Mouse (Mus musculus): ENCODE measurements around the gene Auts2. TPM values are rescaled to one million over a fixed set of nuclear protein-coding genes. Genes with fewer than 3 reads are reported as not detected.

Gene Auts2
- polyA plus RNA-seq, 1 experiment from 2014 or later: 0.23 TPM

- in situ Hi-C loops (cut with MboI; ENCODE audit: low pct_unique_long_range_greater_than_20kb): no loop called here
Observed at GRCm38 (mm10) chr5:131850632-131851335, 692.4 kb downstream of the Auts2 start.

DNA sequence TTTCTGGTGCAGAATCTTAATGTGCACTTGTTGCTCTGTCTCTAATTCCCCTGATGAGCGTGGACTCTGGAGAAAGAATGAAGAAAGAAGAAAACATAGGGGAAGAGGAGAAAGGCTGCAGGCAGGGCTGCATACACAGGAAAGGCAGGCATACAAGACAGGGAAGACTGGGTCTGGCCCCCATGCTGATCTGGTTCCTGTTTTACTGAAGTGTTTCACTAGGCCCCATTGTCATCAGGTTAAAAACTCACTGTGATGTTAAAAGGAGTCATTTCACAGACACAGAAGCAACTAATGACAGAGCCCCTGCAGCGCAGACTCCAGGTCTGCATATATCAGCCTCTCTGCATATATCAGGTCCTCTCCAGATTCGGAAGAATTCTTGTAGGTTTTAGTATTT, 693.5 kb downstream of the Auts2 start:
- no peak for ATAC-seq

More at GRCm38 (mm10) chr5:131850632-131851335, 692.4 kb downstream of the Auts2 start:
- TF ChIP-seq CTCF (IDR thresholded peaks at IDR 0.05): no peak
- H3K27me3 ChIP-seq: no peaks in the 10 kb centered on the region
- POLR2A ChIA-PET: no interaction called here
- DNase-seq (ENCODE audit: low read depth, low spot score) (no peak), ATAC-seq (no peak)
- CTCF ChIA-PET: no interaction called here

GRCm38 (mm10) chr5:131844519-131844800, 698.7 kb downstream of the Auts2 start:
- no peak for TF ChIP-seq CTCF (IDR thresholded peaks at IDR 0.05)
- ChIA-PET POLR2A (no interaction called here), CTCF (no interaction called here)
- DNase-seq (ENCODE audit: low read depth, low spot score) (no peak), ATAC-seq (no peak)
- in situ Hi-C loops (cut with MboI; ENCODE audit: low pct_unique_long_range_greater_than_20kb): no loop called here
- no peaks in the 10 kb centered on the region for H3K27me3 ChIP-seq

More for the DNA sequence above, 693.5 kb downstream of the Auts2 start:
- no peak for DNase-seq (ENCODE audit: low read depth, low spot score)
- in situ Hi-C loops (cut with MboI; ENCODE audit: low pct_unique_long_range_greater_than_20kb): no loop called here
- ChIA-PET CTCF (no interaction called here), POLR2A (no interaction called here)
- no peaks in the 10 kb centered on the region for H3K27me3 ChIP-seq
- no peak for TF ChIP-seq CTCF (IDR thresholded peaks at IDR 0.05)

DNA sequence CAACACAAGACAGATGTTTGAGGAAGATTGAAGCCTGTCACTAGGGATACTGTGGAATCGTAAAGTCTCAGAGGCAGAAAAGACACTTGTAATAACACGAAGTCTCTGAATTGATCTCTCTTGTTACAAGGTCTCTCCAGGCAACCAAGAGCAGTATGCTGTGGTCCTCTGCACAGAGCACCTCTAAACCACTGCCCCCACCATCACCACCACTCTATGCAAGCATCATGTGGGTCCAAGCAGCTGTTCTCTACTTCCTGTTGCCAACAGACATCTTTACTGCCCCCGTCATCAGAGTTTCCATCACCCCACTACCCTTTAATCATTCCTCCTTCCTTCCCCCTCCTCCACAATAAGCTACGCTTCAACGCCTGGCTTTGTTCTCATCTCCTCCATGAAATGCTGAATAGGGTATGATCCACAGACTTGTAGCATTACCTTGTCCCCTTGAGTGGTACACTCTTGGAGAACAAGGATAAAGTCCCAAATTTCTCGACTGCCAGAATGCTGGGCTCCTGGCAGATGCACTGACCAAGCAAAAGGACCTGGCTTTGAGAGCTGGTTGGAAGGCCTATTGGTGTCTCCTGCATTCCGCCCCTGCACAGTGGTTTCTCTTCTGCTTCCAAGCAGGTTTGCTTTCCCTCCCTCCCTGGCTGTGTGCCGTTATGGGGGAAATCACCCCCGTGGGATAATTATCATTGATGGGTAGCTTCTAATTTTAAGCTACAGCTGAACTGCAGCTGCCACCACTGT, 699.2 kb downstream of the Auts2 start:
- ATAC-seq: no peak
- H3K27me3 ChIP-seq: no peaks in the 10 kb centered on the region
- DNase-seq (ENCODE audit: low read depth, low spot score): no peak
- in situ Hi-C loops (cut with MboI; ENCODE audit: low pct_unique_long_range_greater_than_20kb): no loop called here
- ChIA-PET CTCF (no interaction called here), POLR2A (no interaction called here)
- no peak for TF ChIP-seq CTCF (IDR thresholded peaks at IDR 0.05)

DNA sequence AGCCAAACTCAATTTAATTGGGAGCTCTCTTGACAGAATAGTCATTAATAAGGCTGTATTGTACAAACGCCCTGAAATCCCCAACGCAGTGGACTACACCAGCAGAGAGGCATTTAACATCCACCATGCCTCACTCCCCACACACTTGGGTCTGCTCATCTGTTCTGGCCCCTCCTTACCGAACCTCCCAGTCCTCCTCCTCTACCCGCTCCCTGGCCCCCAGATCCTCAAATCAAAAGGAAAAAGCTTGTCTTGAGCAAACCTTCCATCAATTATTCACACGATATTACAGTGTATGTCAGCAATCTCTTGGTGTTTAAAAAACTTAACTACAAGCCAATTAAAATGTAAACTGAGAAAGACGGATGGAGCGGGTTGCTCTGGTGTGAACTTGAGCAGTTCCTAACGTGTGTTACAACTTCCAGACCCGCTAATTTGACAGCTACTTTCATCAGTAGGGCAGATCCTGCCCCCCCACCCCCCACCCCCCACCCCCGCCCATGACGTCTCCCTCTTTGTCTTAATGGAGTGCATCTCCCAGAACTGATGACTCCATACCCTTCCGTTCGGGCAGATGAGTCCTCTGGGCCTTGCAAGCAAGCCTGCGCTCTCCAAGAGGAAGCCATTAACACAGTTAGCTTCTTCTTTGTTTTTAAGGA, 703.4 kb downstream of the Auts2 start:
- POLR2A ChIA-PET: no interaction called here
- ATAC-seq (no peak), DNase-seq (ENCODE audit: low read depth, low spot score) (no peak)
- no peaks in the 10 kb centered on the region for H3K27me3 ChIP-seq
- in situ Hi-C loops (cut with MboI; ENCODE audit: low pct_unique_long_range_greater_than_20kb): no loop called here
- CTCF ChIA-PET: interaction anchor here (0.8 kb wide), 1 partner anchor 38 kb away, joined by 3 read pairs; no protein-coding TSS in a partner anchor
- no peak for TF ChIP-seq CTCF (IDR thresholded peaks at IDR 0.05)

DNA sequence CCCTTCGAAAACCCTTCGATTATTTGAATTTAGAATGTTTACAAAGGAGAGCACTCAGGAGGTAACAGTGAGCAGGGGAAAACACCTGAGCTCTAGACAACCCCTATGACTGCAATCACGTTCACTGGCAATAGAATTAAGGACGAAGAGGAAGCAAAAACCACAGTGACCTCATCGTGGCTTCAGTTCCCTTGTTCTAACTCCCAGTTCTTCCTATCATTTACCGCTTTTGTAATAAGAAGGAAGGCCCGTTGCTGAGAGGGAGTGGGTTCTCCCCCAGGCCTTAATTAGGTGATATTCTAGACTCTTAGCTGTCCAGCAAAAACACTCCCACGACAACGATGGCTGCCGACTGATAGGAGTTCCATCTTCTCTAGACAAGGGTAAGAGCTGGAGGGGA, 704.1 kb downstream of the Auts2 start:
- CTCF ChIA-PET: no interaction called here

DNA sequence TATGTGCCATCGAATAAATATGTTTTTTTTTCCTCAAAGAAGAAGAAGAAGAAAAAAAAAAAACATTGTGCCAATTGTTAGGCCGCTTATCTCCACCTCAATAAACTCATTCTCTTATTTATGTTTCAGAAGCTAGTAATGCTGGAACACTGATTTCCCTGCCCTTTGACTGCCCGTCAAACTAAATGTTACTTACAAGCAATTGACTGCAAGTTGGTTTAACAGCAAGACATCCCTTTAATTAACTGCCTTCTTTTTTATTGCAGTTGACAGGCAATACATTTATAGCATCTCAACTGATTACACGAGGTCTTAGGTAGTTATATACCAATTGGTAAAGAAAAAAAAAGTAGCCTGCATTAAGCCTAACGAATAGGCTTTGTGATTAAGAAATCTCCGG, 705.1 kb downstream of the Auts2 start:
- H3K27me3 ChIP-seq: no peaks in the 10 kb centered on the region
- TF ChIP-seq CTCF (IDR thresholded peaks at IDR 0.05): no peak
- ChIA-PET CTCF (no interaction called here), POLR2A (no interaction called here)
- DNase-seq (ENCODE audit: low read depth, low spot score) (no peak), ATAC-seq (no peak)
- in situ Hi-C loops (cut with MboI; ENCODE audit: low pct_unique_long_range_greater_than_20kb): no loop called here

More for the DNA sequence above, 704.1 kb downstream of the Auts2 start:
- no peak for ATAC-seq
- no peak for DNase-seq (ENCODE audit: low read depth, low spot score)
- TF ChIP-seq CTCF (IDR thresholded peaks at IDR 0.05): no peak
- in situ Hi-C loops (cut with MboI; ENCODE audit: low pct_unique_long_range_greater_than_20kb): no loop called here
- POLR2A ChIA-PET: no interaction called here
- no peaks in the 10 kb centered on the region for H3K27me3 ChIP-seq

- no peak for DNase-seq (ENCODE audit: low read depth, low spot score)
- no peaks in the 10 kb centered on the region for H3K27me3 ChIP-seq
- no peak for ATAC-seq
- in situ Hi-C loops (cut with MboI; ENCODE audit: low pct_unique_long_range_greater_than_20kb): no loop called here
- no peak for TF ChIP-seq CTCF (IDR thresholded peaks at IDR 0.05)
- ChIA-PET POLR2A (no interaction called here), CTCF (no interaction called here)
Observed at GRCm38 (mm10) chr5:131836014-131836735, 707.0 kb downstream of the Auts2 start.

DNA sequence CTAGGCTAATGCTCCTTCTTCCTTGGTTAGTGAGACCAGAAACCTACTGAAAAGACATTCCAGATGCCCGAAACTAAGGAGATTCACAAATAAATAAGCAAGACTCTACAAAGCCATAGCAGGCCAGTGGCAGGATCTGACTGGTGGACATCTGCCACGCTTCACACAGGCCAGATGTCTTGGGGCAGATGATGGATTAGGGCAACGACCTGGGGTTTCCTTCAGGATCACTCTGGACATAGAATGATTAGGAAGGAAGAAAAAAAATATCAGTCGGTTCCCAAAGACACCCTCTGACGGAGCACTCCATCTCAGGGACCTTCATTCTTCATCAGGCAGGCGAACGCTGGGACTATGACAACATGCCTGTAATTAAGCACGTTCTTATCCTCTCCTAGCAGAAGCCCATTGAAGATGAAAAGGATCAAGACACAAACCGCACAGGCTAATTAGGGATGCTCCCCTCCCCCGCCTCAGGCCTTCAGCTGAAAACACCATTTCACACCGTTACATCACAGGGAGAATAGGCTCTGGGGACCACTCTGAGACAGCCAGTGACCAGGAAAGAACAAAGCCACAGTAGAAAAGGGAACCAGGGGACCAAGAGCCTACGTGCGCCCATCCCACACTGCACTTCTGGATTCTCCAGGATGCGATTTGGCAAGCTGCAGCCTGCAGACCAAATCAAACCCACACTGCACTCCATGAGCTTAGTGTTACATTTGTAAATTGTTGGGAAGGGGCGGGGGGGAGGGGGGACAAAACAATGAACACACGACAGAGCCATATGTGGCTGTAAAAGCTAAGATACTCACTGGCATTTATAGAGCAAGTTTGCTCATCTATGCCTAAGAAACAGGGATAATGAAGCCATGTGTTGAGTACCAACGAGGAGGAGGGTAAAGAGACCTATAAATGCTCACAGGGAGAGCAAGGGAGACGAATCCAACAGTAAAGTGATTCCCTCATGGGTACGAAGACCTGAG, 710.0 kb downstream of the Auts2 start:
- ATAC-seq (no peak), DNase-seq (ENCODE audit: low read depth, low spot score) (no peak)
- in situ Hi-C loops (cut with MboI; ENCODE audit: low pct_unique_long_range_greater_than_20kb): no loop called here
- no peaks in the 10 kb centered on the region for H3K27me3 ChIP-seq
- ChIA-PET POLR2A (no interaction called here), CTCF (no interaction called here)
- TF ChIP-seq CTCF (IDR thresholded peaks at IDR 0.05): no peak

DNA sequence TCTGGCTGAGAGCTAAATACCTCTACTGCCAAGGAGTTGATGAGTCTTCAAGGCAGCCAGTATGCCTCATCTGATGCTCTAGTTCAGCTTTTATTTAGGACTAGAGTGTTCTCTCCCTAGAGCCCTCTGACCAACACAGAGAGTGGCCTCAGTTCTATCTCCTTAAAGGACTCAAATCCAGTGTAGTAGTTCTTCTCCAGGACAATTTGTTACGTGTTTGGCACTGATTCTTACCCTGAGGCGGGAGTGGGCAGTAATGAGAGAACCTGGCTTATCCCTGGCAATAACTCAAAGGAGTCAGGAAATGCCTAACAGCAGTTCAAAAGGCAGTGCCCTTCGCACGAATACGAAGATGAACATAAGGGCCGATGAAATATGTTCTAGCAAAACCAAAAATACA, 713.0 kb downstream of the Auts2 start:
- H3K27me3 ChIP-seq: no peaks in the 10 kb centered on the region
- CTCF ChIA-PET: interaction anchor here (1.0 kb wide), 1 partner anchor 32 kb away, joined by 3 read pairs; no protein-coding TSS in a partner anchor
- no peak for DNase-seq (ENCODE audit: low read depth, low spot score)
- in situ Hi-C loops (cut with MboI; ENCODE audit: low pct_unique_long_range_greater_than_20kb): no loop called here
- no peak for TF ChIP-seq CTCF (IDR thresholded peaks at IDR 0.05)
- POLR2A ChIA-PET: no interaction called here
- no peak for ATAC-seq
